Mouse (Mus musculus) embryonic fibroblast, embryonic 13.5 days (primary cell): Measurements from ENCODE around the gene Catsper1.

ENCODE experiments used
- CTCF ChIP-seq: IDR thresholded peaks from 2 replicates; pipeline ENCODE4 v1.5.1; 2011; ENCODE audit warnings: mild to moderate bottlenecking, control low read depth, low read length, moderate library complexity, borderline replicate concordance; ENCODE audit not compliant: insufficient read depth
- POLR2A ChIP-seq: IDR thresholded peaks from 2 replicates; pipeline ENCODE4 v1.6.1; 2011; ENCODE audit warnings: low read depth, mild to moderate bottlenecking, control low read depth, low read length, moderate library complexity

- no peak for TF ChIP-seq CTCF
- TF ChIP-seq POLR2A = no peak
These were observed 28.4 kb upstream of the Catsper1 start for GRCm38 (mm10) chr19:5306968-5307734.
